Mouse (Mus musculus): ENCODE data around the gene Fgfr2.

Gene Fgfr2

GRCm38 (mm10) chr7:130260905-130261683 lies 2862.1 kb downstream of the Fgfr2 start:
- no peak for DNase-seq

- DNase-seq, result no peak
Observed at GRCm38 (mm10) chr7:130260060-130260459, 2863.1 kb downstream of the Fgfr2 start.

GRCm38 (mm10) chr7:130258704-130259295 lies 2864.3 kb downstream of the Fgfr2 start:
- no peak for DNase-seq

- no peak for DNase-seq
Observed at GRCm38 (mm10) chr7:130257991-130258703, 2865.0 kb downstream of the Fgfr2 start.

GRCm38 (mm10) chr7:130253264-130253663 lies 2869.9 kb downstream of the Fgfr2 start:
- DNase-seq, result no peak

- no peak for DNase-seq
Observed at GRCm38 (mm10) chr7:130251936-130252523, 2871.1 kb downstream of the Fgfr2 start.

- no peak for DNase-seq
Observed at GRCm38 (mm10) chr7:130250994-130251393, 2872.2 kb downstream of the Fgfr2 start.

GRCm38 (mm10) chr7:130248403-130248802 lies 2874.7 kb downstream of the Fgfr2 start:
- no peak for DNase-seq

- no peak for DNase-seq
Observed at GRCm38 (mm10) chr7:130247831-130248230, 2875.3 kb downstream of the Fgfr2 start.

GRCm38 (mm10) chr7:130246483-130246882 lies 2876.7 kb downstream of the Fgfr2 start:
- no peak for DNase-seq

- no peak for DNase-seq
Observed at GRCm38 (mm10) chr7:130244545-130244944, 2878.6 kb downstream of the Fgfr2 start.

- DNase-seq, result no peak
Observed at GRCm38 (mm10) chr7:130243811-130244210, 2879.3 kb downstream of the Fgfr2 start.

GRCm38 (mm10) chr7:130240191-130240590 lies 2883.0 kb downstream of the Fgfr2 start:
- DNase-seq, result no peak

GRCm38 (mm10) chr7:130237244-130237643 lies 2885.9 kb downstream of the Fgfr2 start:
- no peak for DNase-seq

GRCm38 (mm10) chr7:130233777-130234176 lies 2889.4 kb downstream of the Fgfr2 start:
- DNase-seq, result no peak

GRCm38 (mm10) chr7:130230034-130230433 lies 2893.1 kb downstream of the Fgfr2 start:
- DNase-seq, result no peak

GRCm38 (mm10) chr7:130225227-130225626 lies 2897.9 kb downstream of the Fgfr2 start:
- no peak for DNase-seq

- DNase-seq, result no peak
Observed at GRCm38 (mm10) chr7:130222633-130223354, 2900.4 kb downstream of the Fgfr2 start.

- DNase-seq, result no peak
Observed at GRCm38 (mm10) chr7:130221661-130222387, 2901.3 kb downstream of the Fgfr2 start.

GRCm38 (mm10) chr7:130220627-130221026 lies 2902.5 kb downstream of the Fgfr2 start:
- no peak for DNase-seq

GRCm38 (mm10) chr7:130219844-130220243 lies 2903.3 kb downstream of the Fgfr2 start:
- no peak for DNase-seq

GRCm38 (mm10) chr7:130216272-130216671 lies 2906.9 kb downstream of the Fgfr2 start:
- no peak for DNase-seq

All from right cerebral cortex, postnatal 4 days (tissue).